Mouse (Mus musculus) heart, adult 8-10 months (tissue): Measurements from ENCODE around the gene Cep19. TPM values are rescaled to one million over a fixed set of nuclear protein-coding genes. Genes with fewer than 3 reads are reported as not detected.

Source experiments
- DNase-seq: peaks from one replicate; pipeline ENCODE4 v3.0.0; 2022; ENCODE audit warnings: low spot score
- total RNA-seq, 4 experiments: library from RNA; stranded (reverse); gene quantifications; 2 replicates each; pipeline ENCODE4 v1.2.4; 2022

Cep19 gene
- total RNA-seq, 4 experiments from 2014 or later, result 9.1 to 12.9 (median 12.4) TPM

DNA sequence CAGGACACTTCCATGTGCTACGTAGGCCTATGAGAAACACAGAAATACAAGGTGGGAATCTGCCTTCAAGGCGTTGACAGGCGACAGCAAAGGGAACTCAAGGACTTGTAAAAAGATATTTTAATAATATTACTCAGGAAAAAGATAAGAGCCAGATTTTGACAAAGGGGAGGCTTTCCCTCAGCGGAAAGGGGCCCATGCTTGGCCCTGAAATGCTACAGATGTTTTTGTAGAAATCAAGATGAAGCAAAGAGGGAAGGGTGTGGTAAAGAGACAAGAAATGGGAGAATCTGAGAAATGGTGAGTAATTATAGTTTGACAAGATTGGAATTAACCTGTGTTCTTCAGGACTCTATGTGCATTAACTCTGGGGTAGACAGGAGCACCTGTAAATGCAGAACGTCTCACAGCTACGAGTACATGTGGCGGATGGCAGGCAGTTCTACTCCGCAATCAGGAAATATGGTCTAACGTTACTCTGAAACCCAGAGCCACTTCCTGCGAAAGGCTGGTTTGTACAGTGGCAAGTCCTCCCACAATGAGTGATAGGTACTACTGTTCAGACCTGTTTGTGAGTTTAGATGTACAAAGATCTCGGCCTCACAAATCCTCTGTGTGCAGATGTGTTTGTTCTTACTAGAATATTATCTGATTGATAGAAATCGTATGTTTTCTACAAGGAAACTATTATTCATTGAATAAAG lies 7.9 kb downstream of the Cep19 start:
- no peak for DNase-seq

DNA sequence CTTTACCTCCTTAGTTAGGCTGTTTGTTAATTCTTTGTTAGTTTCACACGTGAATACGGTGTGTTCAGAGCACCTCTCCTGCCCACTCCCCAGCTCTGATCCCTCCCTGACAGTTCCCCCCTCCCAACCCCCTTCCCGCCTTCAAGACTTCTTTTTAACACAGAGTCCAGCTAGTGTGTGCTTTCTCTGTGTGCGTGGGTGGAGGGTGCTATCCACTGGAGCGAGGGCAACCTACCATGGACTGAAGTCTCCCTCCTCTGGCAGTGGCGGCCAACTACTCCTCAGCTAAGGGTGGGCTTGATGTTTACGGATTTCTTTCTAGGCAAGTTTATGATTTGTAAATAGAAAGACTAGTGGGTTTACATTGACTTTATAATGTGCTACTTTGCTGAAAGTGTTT lies 8.6 kb downstream of the Cep19 start:
- no peak for DNase-seq

DNA sequence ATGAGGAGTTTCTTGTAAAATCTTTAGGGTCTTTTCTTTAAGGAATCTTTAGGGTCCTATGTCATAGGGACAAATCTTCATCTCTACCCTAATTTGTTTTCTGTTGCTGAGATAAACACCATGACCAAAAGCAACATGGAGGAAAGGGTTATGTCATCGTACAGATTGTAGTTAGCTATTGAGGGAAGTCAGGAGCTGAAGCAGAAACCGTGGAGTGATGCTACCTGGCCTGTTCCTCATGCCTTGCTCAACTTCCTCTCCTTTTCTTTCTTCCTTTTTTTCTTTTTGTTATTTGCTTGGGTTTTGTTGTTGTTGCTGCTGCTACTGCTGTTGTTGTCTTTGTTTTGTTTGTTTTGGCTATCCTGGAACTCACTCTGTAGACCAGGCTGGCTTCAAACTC lies 9.0 kb downstream of the Cep19 start:
- no peak for DNase-seq

DNA sequence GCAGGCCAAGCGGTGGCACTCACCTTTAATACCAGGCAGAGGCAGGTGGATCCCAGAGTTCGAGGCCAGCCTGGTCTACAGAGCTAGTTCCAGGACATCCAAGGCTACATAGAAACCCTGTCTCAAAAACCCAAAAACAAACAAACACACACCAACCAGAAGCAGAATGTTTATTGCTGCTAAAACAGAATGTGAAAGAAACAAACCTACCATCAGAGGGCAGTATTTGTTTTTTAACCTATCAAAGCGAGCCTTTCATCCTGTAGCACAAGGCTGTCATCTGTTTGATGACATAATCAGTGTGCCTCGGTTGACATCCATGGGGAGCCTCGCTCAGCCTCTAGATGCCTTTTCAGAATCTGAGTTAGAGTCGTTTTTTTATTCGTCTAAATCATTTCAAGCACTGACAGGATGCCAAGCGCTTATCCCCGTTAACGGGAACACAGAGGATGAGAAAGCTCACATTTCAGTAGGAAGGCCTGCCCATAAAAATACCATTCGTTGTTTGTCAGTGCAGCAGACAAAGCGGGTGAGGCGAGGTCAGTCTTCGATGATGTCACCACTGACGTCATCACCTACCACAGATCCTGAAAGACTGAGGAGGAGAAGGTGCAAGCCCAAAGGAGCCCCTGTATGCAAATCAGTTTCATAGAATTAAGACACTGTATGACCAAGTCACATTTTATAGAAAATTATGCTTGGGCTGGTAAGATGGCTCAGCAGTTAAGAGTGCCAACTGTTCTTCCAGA lies 11.5 kb downstream of the Cep19 start:
- DNase-seq, result no peak

DNA sequence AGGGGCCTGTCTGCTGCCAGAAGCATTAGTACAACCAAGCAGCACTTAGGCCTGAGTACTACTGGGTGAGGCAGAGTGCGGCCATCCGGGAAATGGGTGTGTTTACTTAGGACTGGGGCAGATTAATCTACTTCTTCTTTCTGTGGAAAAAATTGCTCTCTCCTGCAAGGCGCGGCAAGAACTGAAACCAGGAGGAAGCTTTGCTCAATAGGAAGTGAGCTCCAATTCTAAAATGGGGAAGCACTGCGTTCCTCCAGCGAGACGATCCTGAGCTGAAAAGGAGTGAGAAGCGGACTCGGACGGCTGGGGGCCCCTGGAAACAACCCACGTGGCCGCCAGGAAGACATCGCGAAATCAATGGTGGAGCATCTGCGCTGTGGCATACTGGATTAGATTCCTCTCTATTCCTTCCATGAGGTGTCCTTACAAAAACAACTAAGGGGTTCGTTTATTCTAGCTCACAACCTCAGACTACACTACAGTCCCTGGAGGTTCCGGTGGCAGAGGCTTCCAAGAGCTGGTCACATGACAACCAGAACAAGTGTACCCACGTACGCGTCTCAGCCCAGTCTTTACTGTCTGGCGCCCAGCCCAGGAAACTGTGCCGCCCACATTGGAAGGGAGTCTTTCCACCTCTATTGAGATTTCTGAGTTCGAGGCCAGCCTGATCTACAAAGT lies 14.1 kb downstream of the Cep19 start:
- peak; percentile 69 for DNase-seq

DNA sequence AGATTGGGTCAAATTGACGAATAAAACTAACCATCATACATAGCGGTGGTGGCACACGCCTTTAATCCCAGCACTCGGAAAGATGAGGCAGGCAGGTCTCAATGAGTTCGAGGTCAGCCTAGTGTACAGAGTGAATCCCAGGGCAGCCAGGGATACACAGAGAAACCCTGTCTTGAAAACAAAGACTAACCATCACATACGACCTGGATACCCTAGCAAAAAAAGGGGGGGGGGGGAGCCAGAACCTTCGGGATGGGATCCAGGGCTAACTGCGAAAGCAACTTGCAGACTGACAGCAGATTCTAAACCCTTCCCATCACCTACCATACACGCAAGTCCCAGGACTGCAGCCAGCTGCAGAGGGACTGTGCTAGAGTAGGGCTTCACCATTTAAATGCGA lies 14.8 kb downstream of the Cep19 start:
- no peak for DNase-seq

DNA sequence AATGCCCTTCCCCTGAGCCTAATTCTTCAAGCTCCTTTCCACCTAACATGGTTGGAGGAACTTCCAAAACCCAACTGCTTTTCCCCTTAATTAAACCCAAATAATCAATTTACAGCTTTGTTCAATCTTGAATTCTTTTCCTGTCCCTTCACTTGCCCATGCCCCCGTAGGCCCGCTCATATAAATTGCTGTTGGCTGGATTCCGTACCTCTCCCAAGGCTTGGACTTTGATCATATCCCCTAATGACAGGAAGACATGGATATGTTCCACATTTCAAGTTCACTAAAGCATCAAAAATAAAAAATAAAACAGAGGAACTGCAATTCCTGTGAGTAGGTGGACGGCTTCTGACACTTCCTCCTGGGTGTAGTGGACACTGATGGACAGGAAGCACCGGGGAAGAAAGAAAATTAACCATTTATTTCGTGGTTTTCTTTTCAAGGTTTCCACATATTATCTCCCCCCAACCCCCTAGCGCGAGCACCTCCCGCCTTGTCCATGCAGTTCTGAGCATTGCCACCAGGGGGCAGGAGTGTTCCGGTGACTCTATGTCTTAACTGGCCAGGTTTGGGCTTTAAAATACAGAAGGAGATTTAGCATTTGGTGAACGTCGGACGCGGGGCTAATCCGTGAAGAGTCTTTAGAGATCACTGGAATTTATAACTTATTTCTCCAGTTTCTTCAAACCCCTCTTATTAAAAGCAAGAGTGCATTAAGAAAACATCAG lies 15.5 kb downstream of the Cep19 start:
- DNase-seq, result peak; percentile 88

DNA sequence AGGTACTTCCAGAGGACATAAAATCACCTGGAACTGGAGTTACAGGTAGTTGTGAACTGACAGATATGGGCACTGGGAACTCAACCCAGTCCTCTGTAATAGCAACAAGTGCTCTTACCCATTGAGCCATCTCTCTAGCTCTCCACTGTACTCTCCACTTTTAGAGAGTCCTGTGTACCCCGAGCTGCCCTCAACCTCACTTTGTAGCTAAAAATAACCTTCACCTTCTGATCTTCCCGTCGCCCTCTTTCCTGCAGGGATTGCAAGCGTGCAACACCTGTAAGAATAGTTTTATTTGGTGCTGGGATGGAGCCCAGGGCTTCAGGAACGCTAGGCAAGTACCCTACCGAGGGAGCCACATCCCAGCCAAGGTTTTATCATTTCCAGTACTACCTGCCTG lies 16.2 kb downstream of the Cep19 start:
- DNase-seq, result no peak

DNA sequence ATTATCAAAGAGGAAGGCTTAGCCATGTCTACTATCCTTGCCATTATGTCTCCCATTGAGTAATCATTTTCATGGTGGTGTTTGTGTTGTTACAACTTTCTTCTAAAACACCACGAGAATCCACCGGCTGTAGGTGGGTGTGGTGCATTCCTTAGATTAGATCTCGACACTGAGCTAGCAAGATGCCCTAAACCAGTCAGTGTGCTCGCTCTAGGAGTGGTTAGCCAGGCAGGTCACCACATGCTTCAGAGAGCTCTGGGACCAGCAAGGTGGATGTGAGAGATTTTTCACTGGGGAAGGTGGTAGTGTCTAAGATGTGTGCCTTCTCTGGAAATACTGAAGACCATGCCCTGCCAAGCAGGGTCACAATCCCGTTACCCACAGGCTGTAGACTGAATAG lies 16.6 kb downstream of the Cep19 start:
- no peak for DNase-seq

DNA sequence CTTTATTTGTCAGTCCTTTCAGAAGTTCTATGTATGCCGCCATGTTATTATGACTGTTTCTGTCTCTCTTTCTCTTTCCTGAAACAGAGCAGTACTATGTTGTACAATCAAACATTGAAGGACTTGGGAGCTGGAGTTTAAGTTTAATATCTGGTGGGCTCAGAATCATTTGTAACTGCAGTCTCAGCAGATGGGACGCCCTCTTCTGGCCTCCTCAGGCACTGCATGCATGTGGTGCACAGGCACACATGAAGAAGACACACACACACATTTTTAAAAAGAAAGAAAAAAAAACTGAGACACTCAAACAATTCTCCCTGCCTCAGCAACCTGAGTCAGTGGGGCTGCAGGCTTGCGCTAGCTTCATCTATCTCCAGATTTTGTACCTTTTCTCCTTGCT lies 20.9 kb downstream of the Cep19 start:
- no peak for DNase-seq

DNA sequence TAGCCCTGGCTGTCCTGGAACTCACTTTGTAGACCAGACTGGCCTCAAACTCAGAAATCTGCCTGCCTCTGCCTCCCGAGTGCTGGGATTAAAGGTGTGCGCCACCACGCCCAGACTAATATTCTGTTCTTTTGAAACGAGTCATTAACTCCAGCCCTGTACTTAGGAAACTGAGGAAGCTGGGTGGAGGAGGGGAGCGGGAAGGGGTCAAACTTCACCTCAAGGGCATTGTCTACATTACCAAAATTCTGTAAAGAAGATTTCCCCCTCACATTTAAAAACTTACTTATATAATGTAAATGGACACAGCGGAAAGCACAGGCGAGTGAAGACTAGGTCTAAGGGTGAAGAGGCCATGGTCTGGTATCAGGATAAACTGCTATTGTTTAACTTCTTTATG lies 24.4 kb downstream of the Cep19 start:
- no peak for DNase-seq

DNA sequence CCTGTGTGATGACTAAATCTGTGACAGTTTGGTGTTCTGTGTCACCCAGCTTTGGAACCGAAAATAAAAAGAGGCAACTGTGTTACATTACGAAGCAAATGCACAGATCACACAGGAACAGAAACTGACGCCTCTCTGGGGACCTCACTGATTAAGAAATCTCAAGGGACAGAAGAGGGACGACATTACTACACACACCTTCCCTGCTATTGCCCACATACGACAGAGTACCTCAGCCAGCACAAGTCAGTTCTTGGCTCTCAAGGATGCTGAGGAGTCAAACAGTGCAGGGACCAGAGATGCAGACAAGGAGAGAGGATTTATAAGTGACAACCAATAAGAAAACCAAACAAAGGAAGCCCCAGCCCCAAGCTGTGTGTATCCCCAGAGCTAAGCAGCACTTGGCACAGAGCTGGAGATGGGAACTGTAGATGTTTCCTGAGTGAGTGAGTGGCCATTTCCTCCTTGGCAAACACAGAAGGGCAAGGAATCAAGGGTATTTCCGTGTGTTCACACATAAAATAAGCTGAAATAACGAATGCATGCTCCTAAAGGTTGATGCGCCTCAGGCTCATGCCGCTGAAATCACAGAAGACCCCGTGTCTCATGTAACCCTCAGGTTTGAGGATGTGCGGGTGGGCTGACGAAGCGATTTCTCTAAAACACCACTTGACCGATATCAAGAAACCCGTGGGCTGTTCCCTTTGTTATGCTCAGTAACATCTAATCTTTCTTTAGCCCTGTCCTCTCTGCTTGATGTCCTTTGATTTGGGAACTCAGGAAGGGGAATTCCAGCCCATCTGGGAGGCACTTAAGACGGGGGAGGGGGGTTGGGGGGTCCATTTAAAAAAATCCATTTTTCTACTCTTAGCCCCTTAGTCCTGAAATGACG lies 25.1 kb downstream of the Cep19 start:
- DNase-seq, result no peak

DNA sequence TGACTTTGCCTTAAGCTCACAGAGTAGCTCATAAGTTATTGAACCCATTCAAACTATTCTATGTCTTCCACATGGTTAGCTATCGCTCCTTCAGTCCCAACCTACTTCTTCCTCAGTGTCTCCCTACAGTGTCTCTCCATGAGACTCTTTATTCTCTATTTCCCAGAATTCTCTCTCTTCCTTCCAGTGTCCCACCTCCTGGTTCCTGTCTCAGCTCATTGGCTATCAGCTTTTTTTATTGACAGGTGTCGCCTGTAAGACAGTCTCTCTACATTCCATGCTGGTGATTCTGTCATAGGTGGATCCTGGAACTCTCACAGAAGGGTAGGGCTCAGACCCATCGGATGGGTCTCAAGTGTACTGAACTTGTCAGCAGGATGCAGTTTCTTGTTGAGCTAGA lies 25.8 kb downstream of the Cep19 start:
- no peak for DNase-seq

DNA sequence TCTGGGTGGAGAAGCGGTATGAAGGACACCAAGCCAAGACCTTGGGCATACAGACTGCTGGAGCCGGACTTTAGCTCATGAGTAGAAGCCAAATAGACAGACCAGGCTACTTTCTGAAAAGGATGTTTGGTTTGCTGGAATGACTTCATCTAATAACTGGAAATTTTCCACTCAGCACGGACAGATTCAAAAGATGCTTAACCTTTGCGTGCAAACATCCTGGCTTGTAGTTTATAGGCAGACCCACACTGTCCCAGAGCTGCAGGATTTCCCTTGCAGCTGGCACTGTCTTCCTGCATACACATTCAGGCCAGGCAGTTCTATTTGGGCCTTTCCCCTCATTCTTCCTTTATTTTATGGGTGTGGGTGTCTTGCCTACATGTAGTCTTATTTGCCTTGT lies 27.4 kb downstream of the Cep19 start:
- DNase-seq, result no peak

DNA sequence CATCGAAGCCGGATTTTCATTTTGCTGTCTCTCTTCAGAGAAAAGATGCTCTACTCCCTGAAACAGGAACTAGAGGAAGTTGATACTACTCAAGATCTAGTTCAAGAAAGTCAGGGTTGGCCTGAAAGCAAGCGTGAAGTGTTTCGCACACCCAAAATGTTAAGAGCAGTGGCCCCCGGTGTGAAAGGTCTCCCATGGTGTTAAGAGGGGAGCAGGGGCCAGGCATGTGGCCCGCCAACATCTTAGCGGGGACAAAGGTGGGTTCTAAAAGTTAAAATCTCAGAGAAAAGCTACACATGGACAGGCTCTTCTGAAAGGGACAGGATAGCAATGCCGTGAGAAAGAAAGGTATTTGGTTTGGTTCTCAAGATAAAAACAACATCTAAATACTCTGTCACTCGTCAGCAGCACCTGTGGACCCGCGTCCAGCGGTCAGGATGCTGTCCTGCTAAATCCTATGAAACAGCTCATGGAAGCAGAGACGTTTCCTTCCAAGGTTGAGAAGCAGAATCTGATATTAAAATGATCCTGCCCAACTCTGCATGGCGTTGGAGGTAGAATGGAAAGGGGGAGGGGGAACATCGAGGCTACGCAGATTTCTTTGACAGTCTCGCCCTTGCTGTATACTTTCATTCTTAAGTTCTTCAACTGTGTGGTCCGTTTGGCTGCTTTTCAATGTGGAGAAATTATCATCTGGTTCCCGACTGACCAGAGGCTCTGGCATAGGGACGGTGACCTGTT lies 30.0 kb downstream of the Cep19 start:
- no peak for DNase-seq

DNA sequence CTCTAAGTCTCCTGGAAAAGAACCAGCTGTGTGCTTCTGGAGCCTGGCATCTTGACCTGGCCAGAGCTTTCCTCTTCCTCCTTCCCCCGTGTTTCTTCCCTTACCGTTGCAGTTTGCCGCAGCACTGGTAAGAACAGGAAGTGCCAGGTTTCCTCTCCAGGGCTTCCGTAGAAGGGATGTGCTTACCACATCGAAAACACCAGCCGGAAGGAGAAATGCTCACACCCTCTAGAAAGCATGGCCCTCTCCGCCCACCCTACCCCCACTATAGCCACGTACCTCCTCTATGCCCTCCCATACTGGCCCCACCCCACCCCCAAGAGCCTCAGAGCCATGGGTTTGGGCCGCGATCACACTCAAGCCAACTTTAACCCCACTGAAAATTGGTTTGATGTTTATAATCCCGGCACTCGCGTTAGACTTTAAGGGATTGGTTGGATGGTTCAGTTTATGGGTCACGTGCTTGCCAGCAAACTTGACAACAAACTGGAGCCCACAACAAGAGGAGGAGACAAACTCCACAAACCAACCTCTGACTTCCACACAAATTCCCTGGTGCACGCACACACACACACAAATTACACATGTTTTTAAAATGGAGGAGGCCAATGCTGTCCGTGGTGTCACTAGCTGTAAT lies 30.7 kb downstream of the Cep19 start:
- DNase-seq, result peak; percentile 65

DNA sequence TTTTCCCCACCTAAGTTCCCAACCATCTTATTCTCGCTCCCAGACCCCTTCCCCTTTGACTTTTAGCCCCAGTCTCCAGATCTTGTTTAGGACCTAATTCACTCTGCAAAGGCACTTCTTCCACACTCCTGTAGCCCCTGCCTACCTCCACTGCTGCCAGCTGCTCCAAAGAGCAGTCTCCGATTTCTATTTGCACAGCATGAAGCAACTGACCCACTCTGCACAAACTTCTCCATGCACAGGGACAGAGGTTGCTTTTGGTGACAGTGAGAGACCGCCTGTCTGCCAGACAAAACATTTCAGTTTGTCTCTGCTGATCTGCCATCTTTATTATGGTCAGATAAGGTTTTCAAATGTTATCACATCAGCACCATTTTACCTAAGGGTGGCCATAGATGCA lies 33.5 kb downstream of the Cep19 start:
- DNase-seq, result no peak

DNA sequence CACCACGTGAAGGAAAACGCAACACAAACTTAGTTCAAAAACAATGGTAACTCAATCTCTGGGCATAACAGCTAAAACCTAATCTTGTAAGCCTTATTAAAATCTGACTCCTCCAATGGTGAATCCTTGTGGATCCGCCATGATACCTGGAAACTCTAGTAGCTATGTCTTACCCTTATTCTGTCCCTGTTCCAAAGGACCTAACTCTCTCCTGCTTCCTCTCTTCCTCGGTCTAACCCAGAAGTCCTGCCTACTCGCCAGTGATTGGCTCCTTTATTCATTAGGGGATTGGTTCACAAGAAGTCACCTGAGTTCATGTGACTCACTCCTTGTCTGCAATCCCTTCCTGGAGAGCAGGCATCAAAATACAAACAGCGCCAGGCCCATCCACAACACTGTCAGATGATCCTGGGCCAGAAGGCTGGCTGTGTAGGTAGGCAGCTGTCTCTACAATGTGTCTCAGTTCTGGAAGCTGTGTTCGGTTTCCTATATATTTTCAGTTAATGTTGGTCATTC lies 36.3 kb downstream of the Cep19 start:
- no peak for DNase-seq

DNA sequence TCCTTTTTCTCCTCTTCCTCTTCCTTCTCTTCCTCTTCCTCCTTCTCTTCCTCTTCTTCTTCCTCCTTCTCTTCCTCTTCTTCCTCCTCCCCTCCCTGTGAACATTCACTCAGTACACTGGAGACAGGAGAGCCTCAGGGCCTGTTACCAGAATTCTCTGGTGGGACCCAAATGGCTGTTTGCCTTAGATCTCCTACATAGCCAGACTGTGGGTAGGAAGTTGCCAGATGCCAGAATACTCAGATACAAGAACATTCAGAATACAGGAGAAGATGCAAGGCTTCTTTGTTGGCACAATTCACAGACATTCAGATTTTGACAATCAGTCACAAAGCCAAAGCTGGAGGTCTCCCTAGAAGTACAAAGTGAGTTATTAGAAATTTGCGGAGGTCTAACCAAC lies 39.4 kb downstream of the Cep19 start:
- no peak for DNase-seq

DNA sequence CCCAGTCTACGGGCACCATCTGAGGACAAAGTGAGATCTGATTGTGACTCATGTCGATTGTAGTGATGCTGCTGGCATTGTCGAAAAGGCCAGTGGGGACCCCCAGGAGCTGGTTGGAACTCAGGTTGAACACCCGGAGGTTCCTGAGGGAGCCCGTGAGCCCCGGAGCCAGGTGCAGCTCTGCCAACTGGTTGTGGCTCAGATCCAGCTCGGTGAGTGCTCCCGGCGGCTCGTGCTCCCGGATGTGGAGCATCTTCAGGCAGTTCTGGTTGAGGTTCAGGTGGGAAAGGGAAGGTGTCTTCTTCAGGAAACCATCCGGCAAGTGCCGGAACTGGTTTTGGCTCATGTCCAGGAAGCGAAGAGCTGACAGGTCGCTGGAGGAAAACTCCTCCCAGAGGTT lies 44.2 kb downstream of the Cep19 start:
- DNase-seq, result no peak
